Mouse (Mus musculus): ENCODE results near the gene Krtap20-2. TPM values are rescaled to one million over a fixed set of nuclear protein-coding genes. Genes with fewer than 3 reads are reported as not detected.
"Not testable (repeated sequence)": the region's sequence is repeated elsewhere in the genome, so short reads cannot be mapped to it uniquely, and the experiment has no call there.

The Krtap20-2 gene
- not detected in 2 replicates for polyA plus RNA-seq (2015; fragmentation: Nextera tagmentation; extraction: Ambion mirVana)

DNA sequence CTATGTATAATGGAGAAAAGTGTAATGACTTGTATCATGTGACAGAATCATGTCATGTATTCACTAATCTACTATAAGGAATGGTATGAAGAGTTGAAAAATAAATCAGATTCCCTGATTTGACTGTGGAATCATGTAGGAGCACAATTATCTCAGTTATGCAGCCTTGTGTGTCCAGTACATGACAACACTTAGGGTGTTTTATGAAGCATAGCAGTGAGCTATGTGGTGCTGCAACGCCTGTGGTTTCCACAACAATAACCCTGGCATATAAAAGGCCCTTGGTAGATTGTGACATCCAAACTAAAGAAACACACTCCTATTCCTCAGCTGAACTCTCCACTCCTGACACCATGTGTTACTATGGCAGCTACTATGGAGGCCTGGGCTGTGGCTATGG lies at the start of gene Krtap20-2:
TSS of gene Krtap20-2 (plus strand) at position 301 of the 400 bp plus-strand sequence.
- H3K36me3 ChIP-seq (ENCODE audit: control insufficient read depth, insufficient read depth, low read length): no peaks in the 10 kb centered on the region
- 85% methylated on average over 1 of the region's 1 CpGs for WGBS
- H3K27me3 ChIP-seq (ENCODE audit: control insufficient read depth, insufficient read depth, low read depth, low read length): no peaks in the 10 kb centered on the region
- H3K9ac ChIP-seq (ENCODE audit: low read depth, low read length): no peak within 1 kb of the TSS
- H3K27ac ChIP-seq (ENCODE audit: low read length): no peak within 1 kb of the TSS
- H3K4me2 ChIP-seq (ENCODE audit: low read length): no peak within 1 kb of the TSS
- ATAC-seq: no peak
- H3K9me3 ChIP-seq (replicated peaks; ENCODE audit: control insufficient read depth, low read length, poor library complexity, severe bottlenecking): no peaks in the 10 kb centered on the region
- H3K4me3 ChIP-seq (ENCODE audit: low read depth, low read length): no peak within 1 kb of the TSS
- H3K4me1 ChIP-seq (ENCODE audit: control insufficient read depth, insufficient read depth, low read length): no peaks in the 10 kb centered on the region

DNA sequence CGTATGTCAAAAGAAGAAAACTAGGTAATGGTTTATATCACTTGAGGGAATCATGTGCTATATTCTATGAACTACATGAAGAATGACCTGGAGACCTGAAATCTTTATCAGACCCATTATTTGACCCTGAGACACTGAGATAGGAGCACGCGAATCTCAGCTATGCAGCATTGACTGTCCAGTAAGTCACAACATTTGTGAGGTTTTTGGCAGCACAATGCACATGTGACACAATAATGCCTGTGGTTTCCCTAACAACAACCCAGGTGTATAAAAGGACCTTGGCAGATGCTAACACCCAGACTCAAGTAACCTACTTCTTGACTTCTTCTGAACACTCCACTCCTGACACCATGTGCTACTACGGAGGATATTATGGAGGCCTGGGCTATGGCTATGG lies 48.0 kb upstream of the Krtap20-2 start, which contains the start of gene Gm9789:
TSS of gene Gm9789 (plus strand) at position 301 of the 400 bp plus-strand sequence.
- no peak within 1 kb of the TSS for H3K4me3 ChIP-seq (ENCODE audit: low read depth, low read length)
- no peak within 1 kb of the TSS for H3K27ac ChIP-seq (ENCODE audit: low read length)
- no peak for ATAC-seq
- WGBS: 87% methylated on average over 4 of the region's 4 CpGs
- no peaks in the 10 kb centered on the region for H3K4me1 ChIP-seq (ENCODE audit: control insufficient read depth, insufficient read depth, low read length)
- no peaks in the 10 kb centered on the region for H3K36me3 ChIP-seq (ENCODE audit: control insufficient read depth, insufficient read depth, low read length)
- no peak within 1 kb of the TSS for H3K4me2 ChIP-seq (ENCODE audit: low read length)
- no peaks in the 10 kb centered on the region for H3K9me3 ChIP-seq (replicated peaks; ENCODE audit: control insufficient read depth, low read length, poor library complexity, severe bottlenecking)
- no peak within 1 kb of the TSS for H3K9ac ChIP-seq (ENCODE audit: low read depth, low read length)
- no peaks in the 10 kb centered on the region for H3K27me3 ChIP-seq (ENCODE audit: control insufficient read depth, insufficient read depth, low read depth, low read length)

DNA sequence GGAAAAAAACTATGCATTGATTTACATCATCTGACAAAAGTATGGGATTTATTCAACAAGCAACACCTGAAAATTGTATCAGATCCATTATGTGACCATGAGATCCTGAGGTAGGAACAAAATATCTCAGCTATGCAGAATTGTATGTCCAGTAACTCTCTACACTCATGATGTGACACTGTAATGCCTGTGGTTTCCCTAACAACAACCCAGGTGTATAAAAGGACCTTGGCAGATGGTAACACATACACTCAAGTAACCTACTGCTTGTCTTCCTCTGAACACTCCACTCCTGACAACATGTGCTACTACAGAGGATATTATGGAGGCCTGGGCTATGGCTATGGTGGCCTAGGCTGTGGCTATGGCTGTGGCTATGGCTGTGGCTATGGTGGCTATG lies 36.5 kb upstream of the Krtap20-2 start, which contains the start of gene Gm7735:
TSS of gene Gm7735 (plus strand) at position 301 of the 400 bp plus-strand sequence.
- not testable (repeated sequence) for H3K4me1 ChIP-seq (ENCODE audit: control insufficient read depth, insufficient read depth, low read length); ATAC-seq; H3K9ac ChIP-seq (ENCODE audit: low read depth, low read length); H3K4me2 ChIP-seq (ENCODE audit: low read length); H3K27me3 ChIP-seq (ENCODE audit: control insufficient read depth, insufficient read depth, low read depth, low read length); H3K27ac ChIP-seq (ENCODE audit: low read length); H3K36me3 ChIP-seq (ENCODE audit: control insufficient read depth, insufficient read depth, low read length); H3K4me3 ChIP-seq (ENCODE audit: low read depth, low read length); H3K9me3 ChIP-seq (replicated peaks; ENCODE audit: control insufficient read depth, low read length, poor library complexity, severe bottlenecking)

DNA sequence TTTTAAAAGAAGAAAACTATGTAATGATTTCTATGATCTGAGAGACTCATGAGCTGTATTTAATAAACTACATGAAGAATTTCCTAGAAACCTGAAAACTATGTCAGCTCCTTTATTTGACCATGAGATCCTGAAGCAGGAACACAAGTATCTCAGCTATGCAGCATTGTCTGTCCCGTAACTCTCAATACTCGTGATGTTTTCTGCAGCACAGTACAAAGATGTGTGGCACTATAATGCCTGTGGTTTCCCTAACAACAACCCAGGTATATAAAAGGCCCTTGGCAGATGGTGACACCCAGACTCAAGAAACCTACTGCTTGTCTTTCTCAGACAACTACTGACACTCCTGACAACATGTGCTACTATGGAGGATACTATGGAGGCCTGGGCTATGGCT lies 31.2 kb upstream of the Krtap20-2 start, which contains the start of gene 1110057P08Rik:
TSS of gene 1110057P08Rik (plus strand) at position 301 of the 400 bp plus-strand sequence.
- Histone ChIP-seq H3K9ac (ENCODE audit: low read depth, low read length) (no peak within 1 kb of the TSS), H3K4me3 (ENCODE audit: low read depth, low read length) (no peak within 1 kb of the TSS), H3K4me2 (ENCODE audit: low read length) (no peak within 1 kb of the TSS), H3K27ac (ENCODE audit: low read length) (no peak within 1 kb of the TSS), H3K9me3 (replicated peaks; ENCODE audit: control insufficient read depth, low read length, poor library complexity, severe bottlenecking) (no peaks in the 10 kb centered on the region), H3K4me1 (ENCODE audit: control insufficient read depth, insufficient read depth, low read length) (no peaks in the 10 kb centered on the region), H3K36me3 (ENCODE audit: control insufficient read depth, insufficient read depth, low read length) (no peaks in the 10 kb centered on the region), H3K27me3 (ENCODE audit: control insufficient read depth, insufficient read depth, low read depth, low read length) (no peaks in the 10 kb centered on the region)
- ATAC-seq: no peak
- WGBS: 74% methylated on average over 2 of the region's 2 CpGs

- Histone ChIP-seq H3K9ac (ENCODE audit: low read depth, low read length) (no peak overlapping the region), H3K4me2 (ENCODE audit: low read length) (no peak overlapping the region), H3K9me3 (replicated peaks; ENCODE audit: control insufficient read depth, low read length, poor library complexity, severe bottlenecking) (no peaks in the 10 kb centered on the region), H3K36me3 (ENCODE audit: control insufficient read depth, insufficient read depth, low read length) (no peaks in the 10 kb centered on the region), H3K4me3 (ENCODE audit: low read depth, low read length) (no peak overlapping the region), H3K27me3 (ENCODE audit: control insufficient read depth, insufficient read depth, low read depth, low read length) (no peaks in the 10 kb centered on the region), H3K27ac (ENCODE audit: low read length) (no peak overlapping the region), H3K4me1 (ENCODE audit: control insufficient read depth, insufficient read depth, low read length) (no peaks in the 10 kb centered on the region)
- no peak for ATAC-seq
- 89% methylated on average over 4 of the region's 4 CpGs for WGBS
Measured at GRCm38 (mm10) chr16:89188621-89189020, 17.0 kb upstream of the Krtap20-2 start.

Other genes with a start within 250 kb of the Krtap20-2 start
- not detected in 2 replicates for gene Krtap16-3, start 243.0 kb upstream of the Krtap20-2 start, polyA plus RNA-seq (2015; fragmentation: Nextera tagmentation; extraction: Ambion mirVana)
- not detected in 2 replicates for gene Krtap22-2, start 195.1 kb upstream of the Krtap20-2 start, polyA plus RNA-seq (2015; fragmentation: Nextera tagmentation; extraction: Ambion mirVana)
- gene Gm10229, start 190.6 kb upstream of the Krtap20-2 start, polyA plus RNA-seq (2015; fragmentation: Nextera tagmentation; extraction: Ambion mirVana): not detected in 2 replicates
- gene Krtap6-1, start 174.2 kb upstream of the Krtap20-2 start, polyA plus RNA-seq (2015; fragmentation: Nextera tagmentation; extraction: Ambion mirVana): not detected in 2 replicates
- not detected in 2 replicates for gene Gm10228, start 164.4 kb upstream of the Krtap20-2 start, polyA plus RNA-seq (2015; fragmentation: Nextera tagmentation; extraction: Ambion mirVana)
- gene Krtap6-5, start 158.0 kb upstream of the Krtap20-2 start, polyA plus RNA-seq (2015; fragmentation: Nextera tagmentation; extraction: Ambion mirVana): not detected in 2 replicates
- not detected in 2 replicates for gene 1110025L11Rik, start 141.9 kb upstream of the Krtap20-2 start, polyA plus RNA-seq (2015; fragmentation: Nextera tagmentation; extraction: Ambion mirVana)
- not detected in 2 replicates for gene Krtap6-3, start 121.8 kb upstream of the Krtap20-2 start, polyA plus RNA-seq (2015; fragmentation: Nextera tagmentation; extraction: Ambion mirVana)
- not detected in 2 replicates for gene Gm6358, start 65.0 kb upstream of the Krtap20-2 start, polyA plus RNA-seq (2015; fragmentation: Nextera tagmentation; extraction: Ambion mirVana)
- gene Gm10061, start 54.8 kb upstream of the Krtap20-2 start, polyA plus RNA-seq (2015; fragmentation: Nextera tagmentation; extraction: Ambion mirVana): not detected in 2 replicates
- not detected in 2 replicates for gene Gm9789, start 47.9 kb upstream of the Krtap20-2 start, polyA plus RNA-seq (2015; fragmentation: Nextera tagmentation; extraction: Ambion mirVana)
- gene Gm7735, start 36.4 kb upstream of the Krtap20-2 start, polyA plus RNA-seq (2015; fragmentation: Nextera tagmentation; extraction: Ambion mirVana): not detected in 2 replicates
- gene 1110057P08Rik, start 31.1 kb upstream of the Krtap20-2 start, polyA plus RNA-seq (2015; fragmentation: Nextera tagmentation; extraction: Ambion mirVana): not detected in 2 replicates
- not detected in 2 replicates for gene Krtap21-1, start 198.0 kb downstream of the Krtap20-2 start, polyA plus RNA-seq (2015; fragmentation: Nextera tagmentation; extraction: Ambion mirVana)
- not detected in 2 replicates for gene Krtap6-2, start 214.2 kb downstream of the Krtap20-2 start, polyA plus RNA-seq (2015; fragmentation: Nextera tagmentation; extraction: Ambion mirVana)